Mouse (Mus musculus) liver, embryonic 16.5 days (tissue): ENCODE measurements around the gene Eps8l2. TPM values are rescaled to one million over a fixed set of nuclear protein-coding genes. Genes with fewer than 3 reads are reported as not detected.
A peak's percentile ranks its signal among the peaks of the same experiment; 100 is the strongest.

Experiments used
- ATAC-seq: fragments of 200-750 bp; cut with Nextera tagmentation; 2 replicates; pipeline ENCODE4 v1.8.0; 2017; ENCODE audit warnings: low read depth, mild to moderate bottlenecking, moderate number of reproducible peaks, moderate library complexity
- H3K27ac ChIP-seq: fragments of 300-500 bp; sonication (generic); 2 replicates; pipeline ENCODE4 v1.5.1; 2014; ENCODE audit warnings: mild to moderate bottlenecking, low read length
- H3K27me3 ChIP-seq: fragments of 300-500 bp; sonication (generic); 2 replicates; pipeline ENCODE4 v1.6.1; 2014; ENCODE audit warnings: low read depth, low read length, mixed read lengths; ENCODE audit not compliant: control insufficient read depth, insufficient read depth
- H3K36me3 ChIP-seq: fragments of 300-500 bp; sonication (generic); 2 replicates; pipeline ENCODE4 v1.6.1; 2014; ENCODE audit warnings: mild to moderate bottlenecking; ENCODE audit not compliant: control insufficient read depth, insufficient read depth
- H3K4me1 ChIP-seq: fragments of 300-500 bp; sonication (generic); 2 replicates; pipeline ENCODE4 v1.6.1; 2014; ENCODE audit warnings: low read depth, low read length, mixed read lengths; ENCODE audit not compliant: control insufficient read depth
- H3K4me2 ChIP-seq: fragments of 300-500 bp; sonication (generic); 2 replicates; pipeline ENCODE4 v1.6.1; 2014; ENCODE audit warnings: low read depth, low read length, mixed read lengths
- H3K4me3 ChIP-seq: fragments of 300-500 bp; sonication (generic); 2 replicates; pipeline ENCODE4 v1.5.1; 2014; ENCODE audit warnings: low read depth, mild to moderate bottlenecking, low read length
- H3K9ac ChIP-seq: fragments of 300-500 bp; sonication (generic); 2 replicates; pipeline ENCODE4 v1.6.1; 2014; ENCODE audit warnings: low read depth, low read length
- H3K9me3 ChIP-seq: fragments of 300-500 bp; sonication (generic); replicated peaks from 2 replicates; pipeline ENCODE4 v1.6.1; 2016; ENCODE audit warnings: low read length; ENCODE audit not compliant: control insufficient read depth
- WGBS: fragments of 180-500 bp; shearing (Covaris S2); extraction: QIAGEN DNeasy Blood & Tissue Kit; methylation state at CpG from one replicate; pipeline ENCODE4 v1.1.7; 2014; ENCODE audit not compliant: insufficient replicate concordance; 5-methylcytosine and 5-hydroxymethylcytosine counted together
- polyA plus RNA-seq: library from polyadenylated mRNA; unstranded; fragments of >200 nt; fragmentation: Nextera tagmentation; extraction: Ambion mirVana; gene quantifications from 2 replicates; pipeline ENCODE4 v1.2.1, GENCODE M21; 2015

Eps8l2 gene
- polyA plus RNA-seq, 1 experiment from 2014 or later: 34.0 TPM

DNA sequence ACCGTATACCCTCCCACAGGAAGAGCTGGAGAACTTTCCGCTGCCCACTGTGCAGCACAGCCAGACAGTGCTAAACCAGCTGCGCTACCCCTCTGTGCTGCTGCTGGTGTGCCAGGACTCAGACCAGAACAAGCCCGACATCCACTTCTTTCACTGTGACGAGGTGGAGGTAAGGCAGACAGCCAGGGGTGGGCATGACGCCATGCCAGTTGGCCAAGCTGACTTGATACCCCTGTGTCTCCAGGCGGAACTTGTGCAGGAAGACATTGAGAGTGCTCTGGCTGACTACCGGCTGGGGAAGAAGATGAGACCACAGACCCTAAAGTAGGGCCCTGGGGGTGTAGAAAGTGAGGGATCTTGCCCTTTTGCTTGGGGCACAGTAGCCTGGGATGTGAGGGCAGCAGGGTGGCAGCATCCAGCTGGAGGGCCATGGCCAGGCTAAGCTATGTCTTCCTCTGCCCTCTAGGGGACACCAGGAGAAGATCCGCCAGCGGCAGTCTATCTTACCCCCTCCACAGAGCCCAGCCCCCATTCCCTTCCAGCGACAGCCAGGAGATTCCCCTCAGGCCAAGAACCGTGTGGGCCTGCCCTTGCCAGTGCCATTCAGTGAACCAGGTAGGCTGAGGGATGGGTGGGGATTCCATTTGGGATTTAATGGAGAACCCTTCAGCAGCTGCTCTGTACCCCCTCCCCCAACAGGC lies 17.1 kb downstream of the Eps8l2 start:
- Histone ChIP-seq H3K4me1 (peaks cover 6% of the 10 kb centered on the region), H3K9me3 (no peaks in the 10 kb centered on the region), H3K4me3 (no peak overlapping the region), H3K27ac (no peak overlapping the region), H3K36me3 (no peaks in the 10 kb centered on the region), H3K27me3 (peaks cover 4% of the 10 kb centered on the region; the same call in 1 of the 2 replicates), H3K4me2 (no peak overlapping the region), H3K9ac (no peak overlapping the region)
- 55% methylated on average over 12 of the region's 12 CpGs for WGBS
- ATAC-seq: no peak

DNA sequence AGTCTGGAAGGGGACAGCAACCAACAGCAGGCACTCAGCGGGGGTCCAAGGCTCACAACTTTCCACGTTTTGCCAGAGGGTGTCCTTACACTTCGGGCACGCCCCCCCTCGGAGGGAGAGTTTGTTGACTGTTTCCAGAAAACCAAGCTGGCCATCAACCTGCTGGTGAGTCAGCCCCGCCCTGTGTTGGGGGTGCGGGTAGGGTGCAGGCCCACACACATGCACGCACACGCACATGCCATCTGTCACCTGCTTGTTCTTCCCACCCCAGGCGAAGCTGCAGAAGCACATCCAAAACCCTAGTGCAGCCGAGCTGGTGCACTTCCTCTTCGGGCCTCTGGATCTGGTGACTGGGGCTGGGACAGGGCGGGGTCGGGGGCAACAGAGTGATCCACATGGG lies 18.3 kb downstream of the Eps8l2 start:
- Histone ChIP-seq H3K4me3 (no peak overlapping the region), H3K4me2 (no peak overlapping the region), H3K9ac (no peak overlapping the region), H3K36me3 (no peaks in the 10 kb centered on the region), H3K4me1 (no peaks in the 10 kb centered on the region), H3K27me3 (peaks cover 7% of the 10 kb centered on the region), H3K27ac (no peak overlapping the region), H3K9me3 (no peaks in the 10 kb centered on the region)
- 54% methylated on average over 14 of the region's 14 CpGs for WGBS
- no peak for ATAC-seq

DNA sequence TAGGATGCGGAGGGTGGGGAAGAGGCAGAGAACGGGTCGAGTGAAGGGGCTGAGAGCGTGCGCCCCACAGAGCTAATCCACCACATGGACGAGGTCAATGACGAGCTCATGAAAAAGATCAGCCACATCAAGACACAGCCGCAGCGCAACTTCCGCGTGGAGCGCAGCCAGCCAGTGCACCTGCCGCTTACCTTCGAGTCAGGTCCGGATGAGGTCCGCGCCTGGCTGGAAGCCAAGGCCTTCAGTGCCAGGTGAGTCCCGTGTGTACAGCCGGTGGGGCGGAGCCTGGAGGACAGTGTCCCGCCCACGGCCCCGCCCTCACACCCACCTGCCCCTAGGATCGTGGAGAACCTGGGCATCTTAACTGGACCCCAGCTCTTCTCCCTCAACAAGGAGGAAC lies 22.8 kb downstream of the Eps8l2 start:
- Histone ChIP-seq H3K27ac (no peak overlapping the region), H3K4me2 (no peak overlapping the region), H3K9ac (no peak overlapping the region), H3K27me3 (peaks cover 7% of the 10 kb centered on the region), H3K36me3 (no peaks in the 10 kb centered on the region), H3K4me1 (peaks cover 30% of the 10 kb centered on the region), H3K4me3 (no peak overlapping the region), H3K9me3 (no peaks in the 10 kb centered on the region)
- ATAC-seq: no peak
- 26% methylated on average over 24 of the region's 24 CpGs for WGBS

DNA sequence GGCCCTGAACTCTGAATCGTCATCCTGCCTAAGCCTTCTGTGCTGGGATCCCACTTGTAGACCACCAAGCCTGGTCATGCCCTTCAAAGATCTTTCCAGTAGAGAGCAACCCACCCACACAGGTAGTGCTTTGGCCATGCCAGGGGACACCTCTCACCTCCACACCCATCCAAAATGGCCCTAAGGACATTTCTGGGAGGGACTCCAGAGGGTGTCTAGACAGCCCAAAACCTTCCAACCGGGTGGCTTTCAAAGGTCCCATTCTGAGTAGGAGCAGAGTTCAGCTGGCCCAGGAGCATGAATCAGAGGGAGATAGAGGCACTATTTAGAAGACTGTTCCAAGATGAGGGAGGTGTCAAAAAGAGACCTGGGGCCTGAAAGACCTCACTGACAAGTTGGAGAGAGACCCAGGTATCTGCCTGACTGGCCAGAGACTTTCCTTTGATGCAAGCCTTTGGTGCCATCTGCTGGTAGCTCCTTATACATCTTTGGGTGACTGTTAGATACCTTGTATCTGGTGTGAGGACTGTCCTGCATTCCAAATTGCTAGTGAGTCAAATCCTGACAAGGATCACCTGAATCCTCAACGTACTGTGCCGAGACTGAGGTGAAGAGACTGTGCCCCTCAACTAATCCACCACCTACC lies 24.5 kb downstream of the Eps8l2 start:
- H3K9me3 ChIP-seq: no peaks in the 10 kb centered on the region
- no peak overlapping the region for H3K4me3 ChIP-seq
- H3K4me1 ChIP-seq: peaks cover 30% of the 10 kb centered on the region
- H3K9ac ChIP-seq: peak overlapping the region; percentile 53
- peaks cover 7% of the 10 kb centered on the region for H3K27me3 ChIP-seq
- H3K4me2 ChIP-seq: peak overlapping the region; percentile 11; the same call in 1 of the 2 replicates
- H3K27ac ChIP-seq: peak overlapping the region; percentile 97
- WGBS: 45% methylated on average over 4 of the region's 4 CpGs
- H3K36me3 ChIP-seq: no peaks in the 10 kb centered on the region
- peak; percentile 61 for ATAC-seq

DNA sequence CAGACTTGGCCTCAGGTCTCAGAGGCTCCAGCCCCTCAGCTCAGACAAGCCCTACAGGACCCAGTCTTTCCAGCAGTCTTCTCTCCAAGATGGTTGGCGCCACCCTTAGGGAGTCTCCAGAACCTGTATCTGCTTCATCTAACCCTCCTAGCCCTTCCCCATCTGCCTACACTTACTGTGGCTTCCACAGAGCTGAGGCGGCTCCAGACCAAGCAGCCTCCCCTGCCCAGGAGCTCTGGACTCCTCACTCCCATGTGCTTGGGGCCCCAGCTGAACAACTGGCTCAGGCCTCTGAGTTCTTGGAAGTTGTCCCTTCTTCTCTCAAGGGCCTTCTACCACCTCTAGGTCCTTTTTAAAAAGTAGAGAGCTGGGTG lies 25.1 kb downstream of the Eps8l2 start:
- Histone ChIP-seq H3K27me3 (peaks cover 7% of the 10 kb centered on the region), H3K4me3 (no peak overlapping the region; the same call in 1 of the 2 replicates), H3K9ac (peak overlapping the region; percentile 53), H3K4me2 (peak overlapping the region; percentile 11; the same call in 1 of the 2 replicates), H3K4me1 (peaks cover 30% of the 10 kb centered on the region), H3K9me3 (no peaks in the 10 kb centered on the region), H3K36me3 (no peaks in the 10 kb centered on the region), H3K27ac (peak overlapping the region; percentile 97)
- peak; percentile 23 for ATAC-seq
- 57% methylated on average over 2 of the region's 2 CpGs for WGBS

DNA sequence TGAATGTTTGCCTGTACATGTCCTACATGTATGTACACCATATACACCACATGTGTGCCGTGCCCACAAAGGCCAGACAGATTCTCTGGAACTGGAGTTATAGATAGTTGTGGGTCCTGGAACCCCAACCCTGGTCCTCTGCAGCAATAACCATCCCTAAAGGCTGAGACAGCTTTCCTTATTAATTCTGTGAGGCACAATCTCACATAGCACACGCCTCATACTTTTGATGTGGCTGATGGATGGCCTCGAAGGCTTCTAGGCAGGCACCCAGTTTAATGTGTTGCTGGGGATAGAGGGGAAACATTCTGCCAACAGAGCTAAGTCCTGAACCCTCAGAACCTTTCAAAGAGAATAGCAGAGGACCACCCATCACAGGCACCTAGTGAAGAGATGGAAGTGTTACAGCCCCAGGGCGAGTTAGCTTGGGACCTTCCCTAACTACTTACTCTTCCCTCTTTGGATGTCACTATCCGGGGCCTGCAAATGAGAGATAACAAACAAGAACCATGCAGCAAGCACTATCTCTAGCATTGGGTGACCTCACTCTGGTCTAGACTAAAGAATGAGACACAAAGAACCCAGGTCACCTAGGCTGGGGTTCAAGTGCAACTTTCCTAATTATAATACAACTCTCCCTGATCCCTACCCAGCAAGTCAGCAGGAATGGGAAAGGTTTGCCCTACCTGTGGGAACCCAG lies 25.8 kb downstream of the Eps8l2 start:
- peak overlapping the region; percentile 97 for H3K27ac ChIP-seq
- H3K4me2 ChIP-seq: peak overlapping the region; percentile 59
- H3K9ac ChIP-seq: peak overlapping the region; percentile 54
- no peaks in the 10 kb centered on the region for H3K36me3 ChIP-seq
- peak overlapping the region; percentile 7; the same call in 1 of the 2 replicates for H3K4me3 ChIP-seq
- H3K27me3 ChIP-seq: peaks cover 7% of the 10 kb centered on the region
- no peaks in the 10 kb centered on the region for H3K9me3 ChIP-seq
- 36% methylated on average over 5 of the region's 5 CpGs for WGBS
- H3K4me1 ChIP-seq: peaks cover 32% of the 10 kb centered on the region
- ATAC-seq: peak; percentile 96

DNA sequence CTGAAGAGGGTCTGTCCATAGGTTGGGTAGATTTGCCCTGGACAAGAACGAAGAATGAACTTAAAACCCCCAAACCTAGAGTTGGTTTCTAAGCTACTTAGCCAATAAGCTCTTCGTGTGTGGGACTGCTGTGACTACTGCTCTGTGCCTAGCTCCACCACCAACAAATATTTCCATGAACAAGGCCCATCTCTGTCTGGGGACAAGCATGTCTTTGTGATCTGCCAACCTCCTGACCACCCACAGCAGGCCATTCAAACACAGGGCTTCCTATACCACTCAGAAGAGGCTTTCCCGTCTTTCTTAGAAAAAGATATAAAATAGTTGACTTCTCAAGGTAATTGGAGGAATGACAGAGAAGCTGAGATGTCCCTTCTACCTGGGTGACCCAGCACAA lies 26.4 kb downstream of the Eps8l2 start:
- no peaks in the 10 kb centered on the region for H3K9me3 ChIP-seq
- ATAC-seq: no peak
- peak overlapping the region; percentile 97 for H3K27ac ChIP-seq
- peaks cover 7% of the 10 kb centered on the region for H3K27me3 ChIP-seq
- peak overlapping the region; percentile 54; the same call in 1 of the 2 replicates for H3K9ac ChIP-seq
- H3K36me3 ChIP-seq: no peaks in the 10 kb centered on the region
- WGBS: 55% methylated on average over 3 of the region's 3 CpGs
- no peak overlapping the region for H3K4me3 ChIP-seq
- H3K4me2 ChIP-seq: peak overlapping the region; percentile 59
- H3K4me1 ChIP-seq: peaks cover 36% of the 10 kb centered on the region

DNA sequence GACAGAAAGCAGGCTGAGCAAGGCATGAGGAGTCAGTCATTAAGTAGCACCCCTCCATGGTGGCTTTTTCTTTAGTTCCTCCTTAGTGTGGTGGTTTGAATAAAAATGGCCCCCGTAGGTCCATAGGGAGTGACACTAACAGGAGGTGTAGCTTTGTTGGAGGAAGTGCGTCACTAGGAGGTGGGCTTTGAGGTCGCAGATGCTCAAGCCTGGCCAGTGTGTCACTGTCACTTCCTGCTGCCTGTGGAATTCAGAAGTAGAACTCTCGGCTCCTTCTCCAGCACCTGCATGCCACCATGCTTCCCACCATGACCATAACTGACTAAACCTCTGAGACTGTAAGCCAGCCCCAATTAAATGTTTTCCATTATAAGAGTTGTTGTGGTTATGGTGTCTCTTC lies 28.7 kb downstream of the Eps8l2 start:
- no peaks in the 10 kb centered on the region for H3K36me3 ChIP-seq
- H3K27ac ChIP-seq: no peak overlapping the region
- H3K4me2 ChIP-seq: no peak overlapping the region
- no peaks in the 10 kb centered on the region for H3K27me3 ChIP-seq
- no peak overlapping the region for H3K4me3 ChIP-seq
- H3K9ac ChIP-seq: no peak overlapping the region
- H3K9me3 ChIP-seq: no peaks in the 10 kb centered on the region
- H3K4me1 ChIP-seq: peaks cover 41% of the 10 kb centered on the region
- ATAC-seq: no peak
- 71% methylated on average over 4 of the region's 4 CpGs for WGBS

DNA sequence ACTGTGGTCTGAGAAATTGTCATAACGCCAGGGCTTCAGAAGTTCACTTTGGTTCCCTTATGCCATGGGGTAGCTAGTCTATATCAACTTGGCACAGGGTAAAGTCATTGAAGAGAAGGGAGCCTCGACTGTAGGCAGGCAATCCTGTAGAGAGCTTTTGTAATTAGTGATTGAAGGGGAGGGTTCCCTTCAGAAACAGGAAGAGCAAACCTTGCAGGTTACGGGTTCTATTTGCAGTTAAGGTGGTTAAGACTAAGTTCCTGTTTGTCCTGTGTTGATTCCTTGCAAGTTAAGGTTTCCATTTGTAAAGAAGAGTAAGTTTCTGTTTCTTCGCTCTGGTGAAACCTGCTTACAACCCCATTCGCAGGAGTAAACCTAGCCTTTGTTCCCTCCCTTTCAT lies 31.2 kb downstream of the Eps8l2 start:
- peak overlapping the region; percentile 51 for H3K27ac ChIP-seq
- no peaks in the 10 kb centered on the region for H3K36me3 ChIP-seq
- H3K4me1 ChIP-seq: peaks cover 23% of the 10 kb centered on the region
- H3K27me3 ChIP-seq: no peaks in the 10 kb centered on the region
- no peak overlapping the region for H3K4me3 ChIP-seq
- H3K9ac ChIP-seq: no peak overlapping the region; the same call in 1 of the 2 replicates
- no peaks in the 10 kb centered on the region for H3K9me3 ChIP-seq
- no peak for ATAC-seq
- WGBS: 32% methylated on average over 5 of the region's 5 CpGs
- no peak overlapping the region for H3K4me2 ChIP-seq
